Mouse (Mus musculus) testis, postnatal 10 days (tissue): ENCODE data around the gene Angptl4.

Experiments used
- DNase-seq: peaks from one replicate; pipeline ENCODE4 v3.0.0; 2021; ENCODE audit warnings: low spot score

The Angptl4 gene

GRCm38 (mm10) chr17:33755418-33756107 is 26.1 kb downstream of the Angptl4 start:
- DNase-seq = no peak

DNA sequence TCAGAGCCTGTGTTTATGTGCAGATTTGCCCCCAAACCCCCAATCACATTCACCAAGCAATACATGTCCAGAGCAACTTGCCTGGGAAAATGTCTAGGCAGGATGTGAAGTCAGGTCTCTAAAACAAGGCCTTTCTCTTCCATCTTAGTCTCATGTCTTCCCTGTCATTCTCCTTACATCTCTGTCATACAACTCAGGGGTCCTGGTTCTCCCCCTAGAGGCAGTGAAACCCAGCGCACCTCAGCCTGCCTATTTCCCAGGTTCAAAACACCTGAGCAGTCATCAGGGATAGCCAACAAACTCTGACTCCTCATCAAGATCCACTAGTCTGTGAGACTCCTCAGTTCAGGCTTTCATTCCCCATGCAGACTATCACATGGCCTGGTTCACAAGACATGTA is 27.0 kb downstream of the Angptl4 start:
- no peak for DNase-seq

- DNase-seq = no peak
These were observed 29.3 kb downstream of the Angptl4 start for GRCm38 (mm10) chr17:33752297-33752696.

DNA sequence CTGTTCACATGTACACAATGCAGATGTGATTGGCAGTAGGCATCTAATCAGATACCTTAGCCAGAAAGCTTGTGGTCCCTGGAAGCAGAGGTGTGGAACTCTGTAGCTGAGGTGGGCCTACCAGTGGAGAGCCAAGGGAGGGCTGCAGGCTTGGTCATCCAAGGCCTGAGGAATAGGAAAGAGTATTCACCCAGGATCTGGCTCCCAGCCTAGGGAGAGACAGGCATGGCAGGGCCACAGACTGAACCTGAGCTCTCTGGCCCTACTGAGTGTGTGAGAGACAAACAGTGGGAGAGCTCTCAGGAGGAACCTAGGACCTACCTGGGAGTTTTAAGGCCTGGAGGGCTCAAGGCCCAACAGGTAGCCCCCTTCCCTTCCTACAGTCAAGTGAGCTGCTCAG is 30.4 kb downstream of the Angptl4 start:
- no peak for DNase-seq

- DNase-seq = no peak
These were observed 32.2 kb downstream of the Angptl4 start for GRCm38 (mm10) chr17:33749451-33749850.

GRCm38 (mm10) chr17:33746011-33746410 is 35.6 kb downstream of the Angptl4 start:
- no peak for DNase-seq

- DNase-seq = peak; percentile 25
These were observed 36.8 kb downstream of the Angptl4 start for GRCm38 (mm10) chr17:33744686-33745384.

- peak; percentile 12 for DNase-seq
These were observed 39.2 kb downstream of the Angptl4 start for GRCm38 (mm10) chr17:33742420-33742819.

DNA sequence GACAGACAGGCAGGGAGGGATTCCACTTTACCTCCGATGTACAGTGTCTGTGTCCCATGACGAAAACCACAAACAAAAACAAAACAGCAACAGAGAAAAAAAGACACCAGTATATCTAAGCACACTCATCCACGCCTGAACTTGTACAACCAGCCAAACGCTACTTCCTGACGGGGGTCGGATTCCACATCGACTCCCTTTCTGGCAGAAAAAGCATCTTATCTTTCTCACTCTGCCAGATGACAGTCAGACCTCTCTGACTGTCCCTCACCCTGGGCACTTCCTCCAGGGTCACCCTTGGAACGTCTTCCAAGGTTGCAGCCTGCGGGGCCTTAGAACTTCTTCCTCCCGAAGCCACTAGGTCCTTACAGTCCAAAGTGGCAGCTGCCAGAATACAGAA is 48.1 kb downstream of the Angptl4 start:
- DNase-seq = peak; percentile 32

GRCm38 (mm10) chr17:33732556-33733083 is 49.0 kb downstream of the Angptl4 start:
- DNase-seq = peak; percentile 52

- DNase-seq = peak; percentile 29
These were observed 52.4 kb downstream of the Angptl4 start for GRCm38 (mm10) chr17:33729215-33729614.

DNA sequence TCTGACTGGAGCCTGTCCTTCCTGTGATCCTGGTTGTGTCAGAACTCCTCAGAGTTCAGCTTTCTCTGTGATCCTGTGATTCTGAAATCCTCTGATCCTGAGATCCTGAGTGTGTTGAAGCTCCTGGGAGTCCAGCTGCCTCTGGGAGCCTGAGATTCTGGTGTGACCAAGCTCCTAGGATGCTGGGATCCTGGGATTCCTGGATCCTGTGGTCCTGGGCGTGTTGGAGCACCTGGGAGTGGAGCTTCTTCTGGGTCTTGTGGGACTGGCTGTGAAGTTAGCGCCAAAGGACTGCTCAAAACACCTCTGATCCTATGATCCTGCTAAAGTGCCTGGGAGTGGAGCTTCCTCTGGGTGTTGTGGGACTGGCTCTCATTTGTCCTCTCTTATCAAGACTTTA is 53.2 kb downstream of the Angptl4 start:
- peak; percentile 25 for DNase-seq
